In genomic region chr7:131112486-131112885, GRCm38 (mm10) we compare ENCODE assay signal across 10 mouse cellular contexts. TPM values are rescaled to one million over a fixed set of nuclear protein-coding genes. Genes with fewer than 3 reads are reported as not detected.
DNase-seq lines count a peak whose midpoint lies in the region; ATAC-seq and TF ChIP-seq lines count a peak whose summit lies in the region.
"Had no signal": no experiment of that assay in that cellular context is flagged by ENCODE, and none has a peak within 500 bp of the region (broad histone marks: within the 10 kb centered on the region; RNA-seq: fewer than 3 reads in every experiment).

No protein-coding gene starts in this region.

- no peaks in the 10 kb centered on the region for H3K9me3 ChIP-seq in intestine, postnatal 0 days (ENCODE audit: control insufficient read depth)
- no peaks in the 10 kb centered on the region for H3K9me3 ChIP-seq in intestine, embryonic 15.5 days
- H3K9me3 ChIP-seq: heart, embryonic 13.5 days had no signal

- no peak overlapping the region for H3K9ac ChIP-seq in intestine, postnatal 0 days (ENCODE audit: low read depth, low read length)
- no peak overlapping the region for H3K9ac ChIP-seq in intestine, embryonic 15.5 days
- H3K9ac ChIP-seq: heart, embryonic 13.5 days had no signal

- H3K4me3 ChIP-seq in intestine, postnatal 0 days (ENCODE audit: low read depth, low read length) = no peak overlapping the region
- no peak overlapping the region for H3K4me3 ChIP-seq in intestine, embryonic 15.5 days (replicated peaks)
- no peak overlapping the region for H3K4me3 ChIP-seq in left cerebral cortex, adult 2 months
- H3K4me3 ChIP-seq: heart, embryonic 13.5 days had no signal

- WGBS in intestine, postnatal 0 days = 35% methylated on average over 3 of the region's 3 CpGs
- WGBS in intestine, embryonic 15.5 days = 38% methylated on average over 3 of the region's 3 CpGs

- no peak overlapping the region for H3K27ac ChIP-seq in intestine, postnatal 0 days (ENCODE audit: low read depth, low read length)
- no peak overlapping the region for H3K27ac ChIP-seq in intestine, embryonic 15.5 days
- no peak overlapping the region for H3K27ac ChIP-seq in left cerebral cortex, adult 2 months
- H3K27ac ChIP-seq: heart, embryonic 13.5 days had no signal

- no peaks in the 10 kb centered on the region for H3K27me3 ChIP-seq in intestine, postnatal 0 days (replicated peaks; ENCODE audit: control insufficient read depth, insufficient read depth, low read length)
- no peaks in the 10 kb centered on the region for H3K27me3 ChIP-seq in intestine, embryonic 15.5 days (replicated peaks)

- intact Hi-C loops in left cerebral cortex, adult 2 months (cut with DNase I) = loop anchor here (2.0 kb wide), 1 partner anchor 220 kb away; the partner anchor contains the start of gene Fam24a

- H3K4me1 ChIP-seq in intestine, postnatal 0 days (replicated peaks; ENCODE audit: control insufficient read depth, insufficient read depth, low read length) = no peaks in the 10 kb centered on the region
- no peaks in the 10 kb centered on the region for H3K4me1 ChIP-seq in intestine, embryonic 15.5 days (replicated peaks)

- peaks cover 5% of the 10 kb centered on the region for H3K36me3 ChIP-seq in intestine, postnatal 0 days (ENCODE audit: control insufficient read depth, insufficient read depth)
- H3K36me3 ChIP-seq in intestine, embryonic 15.5 days = no peaks in the 10 kb centered on the region
- H3K36me3 ChIP-seq: heart, embryonic 13.5 days had no signal

- peak; percentile 0 for DNase-seq in MEL-GATA-1-ER (ENCODE audit: extremely low read depth, low read depth)
- peak; percentile 9 for DNase-seq in cerebellum, adult 11-12 months
- peak; percentile 73 to 79 for DNase-seq in left cerebral cortex, adult 2 months (ENCODE audit: extremely low spot score in 1 of 2, low spot score in 2 of 2)
- peak; percentile 50 for DNase-seq in ovary, postnatal 14 days (ENCODE audit: low spot score)

- no peak overlapping the region for H3K4me2 ChIP-seq in intestine, postnatal 0 days (replicated peaks; ENCODE audit: low read depth)
- no peak overlapping the region for H3K4me2 ChIP-seq in intestine, embryonic 15.5 days (replicated peaks)
- H3K4me2 ChIP-seq: heart, embryonic 13.5 days had no signal

- TF ChIP-seq CTCF in intestine, postnatal 0 days (IDR thresholded peaks at IDR 0.05; ENCODE audit: low read depth) = peak; percentile 81
- peak; percentile 95 for TF ChIP-seq CTCF in left cerebral cortex, adult 2 months (IDR thresholded peaks at IDR 0.05)

- ATAC-seq in intestine, postnatal 0 days = no peak
- no peak for ATAC-seq in intestine, embryonic 15.5 days
- ATAC-seq in granulocyte monocyte progenitor cell, adult 5-6 weeks (replicated peaks; ENCODE audit: poor library complexity, severe bottlenecking) = peak; percentile 56; the same call in 1 of the 2 replicates
- ATAC-seq in erythroid progenitor cell, adult 5-6 weeks (replicated peaks; ENCODE audit: low FRiP score, poor library complexity, severe bottlenecking) = no peak

RNA-seq across cellular contexts. Expression of gene 4933402N03Rik, which starts 33.6 kb away (rescaled TPM):
- polyA plus RNA-seq in intestine, postnatal 0 days (2015; fragmentation: Nextera tagmentation; extraction: Ambion mirVana) = not detected in 2 replicates
- not detected in 2 replicates for polyA plus RNA-seq in intestine, embryonic 15.5 days (2015; fragmentation: Nextera tagmentation; extraction: Ambion mirVana)
- not detected in 2 replicates for total RNA-seq in granulocyte monocyte progenitor cell, adult 5-6 weeks (2014; fragmentation: Nextera tagmentation)
- not detected in 2 replicates for total RNA-seq in granulocyte monocyte progenitor cell, adult 5-6 weeks (2017)
- total RNA-seq in left cerebral cortex, adult 2 months (2021) = not detected
- total RNA-seq in erythroid progenitor cell, adult 5-6 weeks (2015; ENCODE audit: low replicate concordance) = not detected in 2 replicates
- total RNA-seq in erythroid progenitor cell, adult 5-6 weeks (2017; ENCODE audit: low replicate concordance) = not detected in 2 replicates
- total RNA-seq: neutrophil, adult 5-6 weeks had no signal
- polyA plus RNA-seq: heart, embryonic 13.5 days had no signal

Comparison
In these comparisons a context has a peak if more than half of its experiments do, and no peak if none do; other contexts are left out.
1. DNase-seq: peak in every context shown above with its lines; median percentile 76 in left cerebral cortex, adult 2 months; 50 in ovary, postnatal 14 days; 9 in cerebellum, adult 11-12 months; 0 in MEL-GATA-1-ER.